Mouse (Mus musculus) neural tube, embryonic 12.5 days (tissue): Measurements from ENCODE around the gene Arhgap10. TPM values are rescaled to one million over a fixed set of nuclear protein-coding genes. Genes with fewer than 3 reads are reported as not detected.
"Not testable (repeated sequence)": the region's sequence is repeated elsewhere in the genome, so short reads cannot be mapped to it uniquely, and the experiment has no call there.

ENCODE experiments used
- ATAC-seq: fragments of 200-750 bp; cut with Nextera tagmentation; 2 replicates; pipeline ENCODE4 v1.8.0; 2017; ENCODE audit warnings: low read depth, mild to moderate bottlenecking, moderate TSS enrichment, moderate library complexity; ENCODE audit not compliant: low FRiP score
- H3K27ac ChIP-seq: fragments of 300-500 bp; sonication (generic); 2 replicates; pipeline ENCODE4 v1.5.1; 2016
- H3K27me3 ChIP-seq: fragments of 300-500 bp; sonication (generic); replicated peaks from 2 replicates; pipeline ENCODE4 v1.6.1; 2016; ENCODE audit warnings: mild to moderate bottlenecking
- H3K36me3 ChIP-seq: fragments of 300-500 bp; sonication (generic); 2 replicates; pipeline ENCODE4 v1.6.1; 2016; ENCODE audit warnings: mild to moderate bottlenecking
- H3K4me1 ChIP-seq: fragments of 300-500 bp; sonication (generic); 2 replicates; pipeline ENCODE4 v1.6.1; 2016
- H3K4me2 ChIP-seq: fragments of 300-500 bp; sonication (generic); replicated peaks from 2 replicates; pipeline ENCODE4 v1.6.1; 2016; ENCODE audit warnings: mild to moderate bottlenecking
- H3K4me3 ChIP-seq: fragments of 300-500 bp; sonication (generic); 2 replicates; pipeline ENCODE4 v1.5.1; 2016
- H3K9ac ChIP-seq: fragments of 300-500 bp; sonication (generic); 2 replicates; pipeline ENCODE4 v1.6.1; 2016; ENCODE audit warnings: mild to moderate bottlenecking
- H3K9me3 ChIP-seq: fragments of 300-500 bp; sonication (generic); 2 replicates; pipeline ENCODE4 v1.6.1; 2016; ENCODE audit warnings: mild to moderate bottlenecking
- WGBS: fragments of 180-500 bp; shearing (Covaris S2); methylation state at CpG from one replicate; pipeline ENCODE4 v1.1.7; 2016; 5-methylcytosine and 5-hydroxymethylcytosine counted together
- polyA plus RNA-seq: library from polyadenylated mRNA; unstranded; fragments of >200 nt; fragmentation: Nextera tagmentation; extraction: Ambion mirVana; gene quantifications from 2 replicates; pipeline ENCODE4 v1.2.1, GENCODE M21; 2016

The Arhgap10 gene
- polyA plus RNA-seq, 1 experiment from 2014 or later, result 12.6 TPM

GRCm38 (mm10) chr8:77343916-77344315 is 173.8 kb downstream of the Arhgap10 start:
- no peak overlapping the region for H3K9ac ChIP-seq
- H3K9me3 ChIP-seq, result no peaks in the 10 kb centered on the region
- no peak overlapping the region for H3K4me2 ChIP-seq
- WGBS, result 91% methylated on average over 6 of the region's 6 CpGs
- H3K4me1 ChIP-seq, result peaks cover 18% of the 10 kb centered on the region; the same call in 1 of the 2 replicates
- H3K4me3 ChIP-seq, result no peak overlapping the region
- H3K36me3 ChIP-seq, result no peaks in the 10 kb centered on the region
- no peaks in the 10 kb centered on the region for H3K27me3 ChIP-seq
- H3K27ac ChIP-seq, result no peak overlapping the region
- ATAC-seq, result no peak

DNA sequence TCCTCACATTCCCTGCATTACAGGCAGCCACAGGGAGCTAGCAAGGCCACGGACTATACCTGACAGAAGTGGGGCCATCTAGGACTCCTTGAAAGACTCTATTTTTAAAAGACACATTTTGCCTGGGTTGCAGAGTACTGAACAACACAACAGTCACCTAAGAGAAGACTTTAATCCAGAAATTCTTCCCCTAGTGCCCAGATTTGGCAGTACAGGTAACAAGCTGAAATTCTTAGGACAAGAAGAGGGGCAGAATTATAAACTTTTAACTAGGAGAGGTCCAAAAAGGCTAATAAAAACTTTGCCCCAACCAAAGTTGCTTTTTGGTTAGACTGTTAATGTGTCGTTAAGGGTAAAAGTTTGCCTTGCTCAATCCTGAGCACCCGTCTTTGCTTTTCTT is 174.4 kb downstream of the Arhgap10 start:
- H3K36me3 ChIP-seq, result no peaks in the 10 kb centered on the region
- no peaks in the 10 kb centered on the region for H3K9me3 ChIP-seq
- no peaks in the 10 kb centered on the region for H3K27me3 ChIP-seq
- H3K4me2 ChIP-seq, result no peak overlapping the region
- H3K4me1 ChIP-seq, result peaks cover 18% of the 10 kb centered on the region; the same call in 1 of the 2 replicates
- ATAC-seq, result no peak
- H3K9ac ChIP-seq, result no peak overlapping the region
- no peak overlapping the region for H3K27ac ChIP-seq
- 93% methylated on average over 3 of the region's 3 CpGs for WGBS
- H3K4me3 ChIP-seq, result no peak overlapping the region

DNA sequence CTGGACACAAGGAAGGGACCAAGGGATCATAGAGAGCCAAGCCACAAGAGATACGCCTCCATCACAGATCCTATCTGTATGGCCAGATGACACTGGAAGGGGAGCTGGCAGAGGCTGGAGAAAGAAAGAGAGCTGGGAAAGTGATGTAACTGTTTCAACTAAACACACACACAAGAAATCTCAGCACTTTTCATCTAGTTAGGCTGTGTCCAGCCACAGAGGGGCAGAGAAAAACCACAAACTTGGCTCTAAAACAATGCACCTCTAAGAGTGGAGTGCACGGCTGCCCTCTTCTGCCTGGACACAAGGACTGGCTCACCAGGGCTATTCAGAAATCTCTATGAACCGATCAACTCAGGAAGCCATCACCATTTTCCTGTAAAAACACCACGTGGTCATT is 175.6 kb downstream of the Arhgap10 start:
- Histone ChIP-seq H3K4me2 (no peak overlapping the region), H3K4me1 (peaks cover 18% of the 10 kb centered on the region; the same call in 1 of the 2 replicates), H3K9ac (no peak overlapping the region), H3K27me3 (no peaks in the 10 kb centered on the region), H3K36me3 (no peaks in the 10 kb centered on the region), H3K27ac (no peak overlapping the region), H3K4me3 (no peak overlapping the region), H3K9me3 (no peaks in the 10 kb centered on the region)
- ATAC-seq, result no peak
- 94% methylated on average over 4 of the region's 4 CpGs for WGBS

DNA sequence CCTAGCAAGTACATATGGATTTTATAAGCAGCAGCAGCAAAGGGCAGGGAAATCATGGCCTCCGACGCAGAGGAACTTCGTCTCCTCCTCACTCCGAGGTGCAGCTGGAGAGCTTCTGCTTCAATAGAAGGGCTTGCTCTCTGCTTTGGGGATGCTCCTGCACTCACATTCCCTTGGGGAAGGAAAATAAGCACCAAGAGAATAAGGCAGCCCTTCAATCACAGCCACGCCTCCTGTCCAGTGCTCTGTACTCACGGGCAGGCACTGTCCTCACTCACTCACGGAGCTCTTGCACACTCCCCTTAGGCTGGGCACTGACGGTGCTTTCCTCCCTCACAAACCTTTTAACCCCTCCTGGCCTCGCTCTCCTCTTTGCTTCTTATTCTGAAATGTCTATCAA is 176.4 kb downstream of the Arhgap10 start:
- 47% methylated on average over 9 of the region's 9 CpGs for WGBS
- H3K36me3 ChIP-seq, result no peaks in the 10 kb centered on the region
- no peak overlapping the region for H3K27ac ChIP-seq
- H3K27me3 ChIP-seq, result no peaks in the 10 kb centered on the region
- H3K4me1 ChIP-seq, result peaks cover 18% of the 10 kb centered on the region; the same call in 1 of the 2 replicates
- H3K4me3 ChIP-seq, result no peak overlapping the region
- no peak overlapping the region for H3K4me2 ChIP-seq
- H3K9ac ChIP-seq, result no peak overlapping the region
- H3K9me3 ChIP-seq, result no peaks in the 10 kb centered on the region
- ATAC-seq, result no peak

DNA sequence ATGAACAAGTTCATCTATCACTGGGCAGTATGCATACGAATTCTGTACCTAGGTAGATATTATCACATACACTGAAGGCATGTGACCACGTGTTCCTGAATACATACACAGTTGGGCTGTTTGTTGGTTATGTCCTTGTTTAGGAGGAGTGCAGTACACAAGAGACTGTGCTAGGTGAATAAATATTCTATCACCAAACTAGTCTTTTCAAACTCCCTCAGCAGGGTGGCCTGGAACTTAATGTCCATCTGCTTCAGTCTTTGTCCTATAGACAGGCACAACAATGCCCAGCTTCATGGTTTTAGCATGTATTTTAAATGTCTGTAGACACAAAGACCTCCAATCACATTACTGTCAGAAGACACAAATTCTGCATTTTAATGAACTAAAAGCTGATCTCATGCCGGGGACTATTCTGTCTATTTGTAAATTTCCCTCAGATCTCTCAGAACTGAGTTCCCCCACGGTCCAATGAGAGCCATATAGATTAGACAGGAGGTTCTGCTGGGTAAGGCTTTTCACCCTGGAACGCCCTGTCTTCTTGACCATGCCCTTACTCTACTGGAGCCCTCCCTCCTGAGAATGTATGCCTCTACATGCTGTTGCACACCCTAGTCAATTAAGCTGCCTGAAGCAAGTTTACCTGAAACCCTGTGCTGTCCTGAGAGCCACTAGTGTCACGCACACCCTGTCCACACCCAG is 177.6 kb downstream of the Arhgap10 start:
- H3K4me3 ChIP-seq, result no peak overlapping the region
- WGBS, result 42% methylated on average over 6 of the region's 6 CpGs
- peaks cover 18% of the 10 kb centered on the region; the same call in 1 of the 2 replicates for H3K4me1 ChIP-seq
- no peak overlapping the region for H3K27ac ChIP-seq
- H3K27me3 ChIP-seq, result no peaks in the 10 kb centered on the region
- no peak overlapping the region for H3K9ac ChIP-seq
- H3K36me3 ChIP-seq, result no peaks in the 10 kb centered on the region
- ATAC-seq, result peak; percentile 77
- H3K4me2 ChIP-seq, result no peak overlapping the region
- no peaks in the 10 kb centered on the region for H3K9me3 ChIP-seq

GRCm38 (mm10) chr8:77337272-77337671 is 180.5 kb downstream of the Arhgap10 start:
- Histone ChIP-seq H3K4me3 (no peak overlapping the region), H3K9me3 (no peaks in the 10 kb centered on the region), H3K36me3 (no peaks in the 10 kb centered on the region), H3K27ac (no peak overlapping the region), H3K27me3 (no peaks in the 10 kb centered on the region), H3K4me2 (no peak overlapping the region), H3K9ac (no peak overlapping the region), H3K4me1 (peaks cover 18% of the 10 kb centered on the region; the same call in 1 of the 2 replicates)
- 77% methylated on average over 12 of the region's 12 CpGs for WGBS
- no peak for ATAC-seq

DNA sequence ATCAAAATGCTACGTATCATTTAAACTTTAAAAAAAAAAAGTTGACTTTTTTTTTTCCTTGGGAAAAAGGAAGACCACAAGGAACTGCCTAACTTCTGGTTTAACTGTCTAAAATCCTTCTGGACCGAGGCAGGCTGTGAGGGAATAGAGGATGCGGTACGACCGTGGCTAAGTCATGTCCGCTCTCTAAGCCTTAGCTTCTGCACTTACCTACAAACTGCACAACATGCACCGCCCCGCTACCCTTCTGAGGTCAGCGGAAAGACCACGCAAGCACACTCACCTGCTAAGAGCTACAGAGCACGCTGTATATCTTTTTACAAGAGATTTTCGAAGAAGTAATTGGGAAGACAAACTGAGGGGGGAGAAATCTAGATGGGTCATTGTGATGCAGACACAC is 186.6 kb downstream of the Arhgap10 start:
- H3K4me1 ChIP-seq, result 0 out of 2 replicates have a peak, but pooled peaks cover 7% of the 10 kb centered on the region
- no peaks in the 10 kb centered on the region for H3K9me3 ChIP-seq
- H3K36me3 ChIP-seq, result no peaks in the 10 kb centered on the region
- no peak overlapping the region for H3K27ac ChIP-seq
- H3K9ac ChIP-seq, result no peak overlapping the region
- no peak overlapping the region for H3K4me2 ChIP-seq
- H3K4me3 ChIP-seq, result no peak overlapping the region
- no peak for ATAC-seq
- H3K27me3 ChIP-seq, result no peaks in the 10 kb centered on the region
- 93% methylated on average over 12 of the region's 12 CpGs for WGBS

GRCm38 (mm10) chr8:77330304-77330703 is 187.4 kb downstream of the Arhgap10 start:
- Histone ChIP-seq H3K4me2 (no peak overlapping the region), H3K36me3 (no peaks in the 10 kb centered on the region), H3K27ac (no peak overlapping the region), H3K4me3 (no peak overlapping the region), H3K9me3 (no peaks in the 10 kb centered on the region), H3K4me1 (0 out of 2 replicates have a peak, but pooled peaks cover 7% of the 10 kb centered on the region), H3K27me3 (no peaks in the 10 kb centered on the region), H3K9ac (no peak overlapping the region)
- no peak for ATAC-seq
- WGBS, result 71% methylated on average over 9 of the region's 9 CpGs

GRCm38 (mm10) chr8:77329783-77330182 is 188.0 kb downstream of the Arhgap10 start:
- H3K27ac ChIP-seq, result no peak overlapping the region
- 0 out of 2 replicates have a peak, but pooled peaks cover 7% of the 10 kb centered on the region for H3K4me1 ChIP-seq
- H3K4me3 ChIP-seq, result no peak overlapping the region
- WGBS, result 79% methylated on average over 4 of the region's 4 CpGs
- ATAC-seq, result no peak
- no peaks in the 10 kb centered on the region for H3K27me3 ChIP-seq
- no peak overlapping the region for H3K4me2 ChIP-seq
- H3K9me3 ChIP-seq, result no peaks in the 10 kb centered on the region
- H3K9ac ChIP-seq, result no peak overlapping the region
- no peaks in the 10 kb centered on the region for H3K36me3 ChIP-seq

- ATAC-seq, result no peak
- WGBS, result 91% methylated on average over 8 of the region's 8 CpGs
- Histone ChIP-seq H3K4me2 (no peak overlapping the region), H3K27me3 (no peaks in the 10 kb centered on the region), H3K27ac (no peak overlapping the region), H3K9me3 (no peaks in the 10 kb centered on the region), H3K4me1 (0 out of 2 replicates have a peak, but pooled peaks cover 7% of the 10 kb centered on the region), H3K36me3 (no peaks in the 10 kb centered on the region), H3K4me3 (no peak overlapping the region), H3K9ac (no peak overlapping the region)
These were observed 189.3 kb downstream of the Arhgap10 start for GRCm38 (mm10) chr8:77328473-77328872.

- H3K4me2 ChIP-seq, result no peak overlapping the region
These were observed 190.4 kb downstream of the Arhgap10 start for GRCm38 (mm10) chr8:77327326-77327725.

GRCm38 (mm10) chr8:77322727-77323126 is 195.0 kb downstream of the Arhgap10 start:
- 88% methylated on average over 6 of the region's 7 CpGs for WGBS
- H3K4me3 ChIP-seq, ATAC-seq, H3K9ac ChIP-seq, H3K4me1 ChIP-seq, H3K9me3 ChIP-seq, H3K27ac ChIP-seq, H3K36me3 ChIP-seq, H3K27me3 ChIP-seq, H3K4me2 ChIP-seq: not testable (repeated sequence)

More at GRCm38 (mm10) chr8:77327326-77327725, 190.4 kb downstream of the Arhgap10 start:
- no peak overlapping the region for H3K9ac ChIP-seq
- H3K4me3 ChIP-seq, result no peak overlapping the region
- 0 out of 2 replicates have a peak, but pooled peaks cover 7% of the 10 kb centered on the region for H3K4me1 ChIP-seq
- WGBS, result 94% methylated on average over 4 of the region's 4 CpGs
- H3K27ac ChIP-seq, result no peak overlapping the region
- H3K36me3 ChIP-seq, result no peaks in the 10 kb centered on the region
- no peaks in the 10 kb centered on the region for H3K9me3 ChIP-seq
- ATAC-seq, result no peak
- no peaks in the 10 kb centered on the region for H3K27me3 ChIP-seq

DNA sequence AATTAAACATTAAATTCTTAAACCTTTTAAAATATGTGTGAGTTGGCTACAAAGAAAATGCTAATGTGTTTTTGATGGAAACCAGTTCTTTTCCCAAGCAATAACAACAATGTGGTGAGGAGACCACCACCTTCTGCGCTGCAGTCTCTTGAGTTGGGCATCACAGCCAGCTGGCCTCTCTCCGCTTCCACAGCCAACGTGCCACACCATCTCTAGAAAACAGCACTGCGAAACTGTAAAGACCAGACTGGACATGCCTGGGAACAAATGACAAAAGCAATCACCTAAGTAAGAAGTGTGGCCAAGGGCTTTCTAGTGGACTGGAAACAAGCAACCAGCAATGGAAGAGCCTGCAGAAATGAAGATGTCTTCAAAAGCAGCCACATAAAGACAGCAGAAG is 195.9 kb downstream of the Arhgap10 start:
- no peak overlapping the region for H3K4me3 ChIP-seq
- no peaks in the 10 kb centered on the region for H3K36me3 ChIP-seq
- WGBS, result 95% methylated on average over 4 of the region's 4 CpGs
- H3K4me1 ChIP-seq, result no peaks in the 10 kb centered on the region
- no peaks in the 10 kb centered on the region for H3K27me3 ChIP-seq
- H3K27ac ChIP-seq, result no peak overlapping the region
- no peak overlapping the region for H3K4me2 ChIP-seq
- ATAC-seq, result no peak
- no peak overlapping the region for H3K9ac ChIP-seq
- H3K9me3 ChIP-seq, result no peaks in the 10 kb centered on the region
